Mouse (Mus musculus) heart, embryonic 16.5 days (tissue): Measurements from ENCODE around the gene Rrp36. TPM values are rescaled to one million over a fixed set of nuclear protein-coding genes. Genes with fewer than 3 reads are reported as not detected.
A peak's percentile ranks its signal among the peaks of the same experiment; 100 is the strongest.

Source experiments
- ATAC-seq: fragments of 200-750 bp; cut with Nextera tagmentation; replicated peaks from 2 replicates; pipeline ENCODE4 v1.8.0; 2017; ENCODE audit warnings: moderate number of reproducible peaks; ENCODE audit not compliant: insufficient read depth, low FRiP score; ENCODE audit errors: extremely low read depth
- H3K27ac ChIP-seq: fragments of 300-500 bp; sonication (generic); 2 replicates; pipeline ENCODE4 v1.5.1; 2014; ENCODE audit warnings: mild to moderate bottlenecking, low read length, control low read depth, moderate library complexity
- H3K27me3 ChIP-seq: fragments of 300-500 bp; sonication (generic); 2 replicates; pipeline ENCODE4 v1.6.1; 2014; ENCODE audit warnings: low read length, mixed read lengths; ENCODE audit not compliant: control insufficient read depth, insufficient read depth
- H3K36me3 ChIP-seq: fragments of 300-500 bp; sonication (generic); 2 replicates; pipeline ENCODE4 v1.6.1; 2014; ENCODE audit not compliant: control insufficient read depth, insufficient read depth
- H3K4me1 ChIP-seq: fragments of 300-500 bp; sonication (generic); 2 replicates; pipeline ENCODE4 v1.6.1; 2014; ENCODE audit warnings: low read length, mixed read lengths; ENCODE audit not compliant: control insufficient read depth, insufficient read depth
- H3K4me2 ChIP-seq: fragments of 300-500 bp; sonication (generic); 2 replicates; pipeline ENCODE4 v1.6.1; 2014; ENCODE audit warnings: low read depth, mild to moderate bottlenecking, control low read depth, low read length
- H3K4me3 ChIP-seq: fragments of 300-500 bp; sonication (generic); 2 replicates; pipeline ENCODE4 v1.5.1; 2014; ENCODE audit warnings: mild to moderate bottlenecking, control low read depth, low read length
- H3K9ac ChIP-seq: fragments of 300-500 bp; sonication (generic); 2 replicates; pipeline ENCODE4 v1.6.1; 2014; ENCODE audit warnings: low read length, control low read depth
- H3K9me3 ChIP-seq: fragments of 300-500 bp; sonication (generic); replicated peaks from 2 replicates; pipeline ENCODE4 v1.6.1; 2016; ENCODE audit warnings: low read length; ENCODE audit not compliant: control insufficient read depth
- WGBS: fragments of 180-500 bp; shearing (Covaris S2); extraction: QIAGEN DNeasy Blood & Tissue Kit; methylation state at CpG from one replicate; pipeline ENCODE4 v1.1.7; 2014; 5-methylcytosine and 5-hydroxymethylcytosine counted together
- polyA plus RNA-seq: library from polyadenylated mRNA; unstranded; fragments of >200 nt; fragmentation: Nextera tagmentation; extraction: Ambion mirVana; gene quantifications from 2 replicates; pipeline ENCODE4 v1.2.1, GENCODE M21; 2015

The Rrp36 gene
- 39.0 and 39.7 TPM in 2 replicates for polyA plus RNA-seq

DNA sequence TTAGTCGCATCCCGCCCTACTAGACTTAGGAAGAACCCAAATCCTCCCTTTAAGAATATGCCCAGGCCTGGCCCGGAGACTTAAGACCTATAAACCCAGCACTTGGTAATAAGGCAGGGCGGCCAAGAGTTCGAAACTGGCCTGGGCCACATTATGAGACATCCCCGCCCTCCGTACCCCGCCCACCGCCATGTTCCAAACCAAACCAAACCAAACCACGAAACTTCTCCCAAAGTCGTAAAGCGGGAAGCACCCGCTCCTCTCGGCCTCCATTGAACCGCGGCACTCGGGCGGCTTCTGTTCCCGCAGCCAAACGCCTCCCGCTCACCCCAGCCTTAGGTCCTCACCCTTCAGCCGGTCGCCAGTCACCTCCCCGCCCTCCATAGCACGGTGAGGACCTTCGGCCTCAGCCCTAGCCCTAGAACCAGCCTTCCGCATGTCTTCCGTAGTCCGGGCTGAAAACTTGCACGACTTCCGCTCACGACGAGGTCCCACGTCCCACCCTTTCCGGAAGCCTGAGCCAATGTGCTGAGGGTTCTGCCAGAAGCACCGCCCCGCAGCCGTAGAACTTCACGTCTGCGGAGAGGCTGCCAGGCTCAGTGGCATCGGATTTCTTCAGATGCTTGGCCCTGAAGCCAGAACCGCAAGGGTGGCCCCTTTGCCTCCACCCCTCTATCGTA lies at the start of gene Rrp36:
Gene Rrp36, minus strand, starts transcription at position 503 of the 680 bp plus-strand sequence.
- Histone ChIP-seq H3K4me1 (peaks cover 28% of the 10 kb centered on the region), H3K9me3 (no peaks in the 10 kb centered on the region), H3K4me3 (peak within 1 kb of the TSS; percentile 98), H3K27ac (peak within 1 kb of the TSS; percentile 89), H3K4me2 (peak within 1 kb of the TSS; percentile 93), H3K36me3 (peaks cover 39% of the 10 kb centered on the region), H3K27me3 (no peaks in the 10 kb centered on the region), H3K9ac (peak within 1 kb of the TSS; percentile 87)
- under 1% methylated on average over 43 of the region's 43 CpGs for WGBS
- ATAC-seq, result peak; percentile 88

DNA sequence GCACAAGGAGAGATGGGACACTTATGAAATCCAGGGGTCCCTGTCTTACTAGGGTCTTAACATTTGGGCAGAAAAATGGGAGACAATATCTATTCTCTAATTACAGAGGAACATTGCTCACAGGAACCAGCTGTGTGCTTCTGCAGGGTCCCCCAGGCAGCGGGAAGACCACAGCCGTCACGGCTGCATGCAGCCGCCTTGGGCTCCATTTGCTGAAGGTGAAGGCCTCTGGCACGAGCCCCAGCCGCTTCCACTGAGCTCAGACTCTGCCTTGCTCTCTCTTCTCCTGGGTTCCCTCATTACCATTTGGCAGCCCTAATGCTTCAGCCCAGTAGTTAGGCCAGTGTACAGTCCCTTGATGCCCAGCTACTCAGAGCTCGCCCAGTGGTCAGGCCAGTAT lies 46.9 kb upstream of the Rrp36 start:
- Histone ChIP-seq H3K4me2 (no peak overlapping the region), H3K27ac (no peak overlapping the region), H3K27me3 (no peaks in the 10 kb centered on the region), H3K36me3 (peaks cover 5% of the 10 kb centered on the region; the same call in 1 of the 2 replicates), H3K9ac (no peak overlapping the region), H3K4me1 (no peaks in the 10 kb centered on the region), H3K9me3 (no peaks in the 10 kb centered on the region), H3K4me3 (no peak overlapping the region)
- ATAC-seq, result no peak
- 83% methylated on average over 7 of the region's 7 CpGs for WGBS

DNA sequence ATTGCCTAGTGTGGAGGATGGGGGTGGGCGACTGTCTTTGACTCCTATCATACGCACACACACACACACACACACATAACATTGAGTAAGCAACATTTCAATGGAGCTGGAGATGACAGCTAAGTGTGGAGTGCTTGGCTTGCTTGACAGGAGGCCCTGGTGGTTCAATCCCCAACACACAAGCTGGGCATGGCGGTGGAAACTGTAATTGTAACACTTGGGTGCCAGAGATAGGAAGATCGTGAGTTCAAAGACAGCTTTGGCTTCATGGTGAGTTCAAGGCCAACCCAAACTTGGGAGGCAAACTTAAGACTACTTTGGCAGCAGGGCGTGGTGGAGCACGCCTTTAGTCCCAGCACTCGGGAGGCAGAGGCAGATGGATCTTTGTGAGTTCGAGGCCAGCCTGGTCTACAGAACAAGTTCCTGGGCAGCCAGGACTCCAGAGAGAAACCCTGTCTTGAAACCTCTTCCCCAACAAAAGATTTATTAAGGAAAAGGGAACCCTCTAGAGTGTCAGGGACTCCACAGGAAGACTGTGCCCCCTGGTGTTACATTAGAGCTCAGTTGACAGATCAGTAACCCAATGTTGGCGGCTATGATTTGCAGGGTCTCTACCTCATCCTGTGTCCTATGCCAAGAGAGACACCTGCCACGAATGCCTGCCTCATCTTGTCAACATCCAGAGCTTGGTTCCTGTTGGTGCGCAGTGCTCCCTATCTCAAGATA lies 40.8 kb upstream of the Rrp36 start:
- no peak overlapping the region for H3K4me3 ChIP-seq
- H3K9ac ChIP-seq, result no peak overlapping the region
- ATAC-seq, result no peak
- H3K4me1 ChIP-seq, result peaks cover 12% of the 10 kb centered on the region
- no peaks in the 10 kb centered on the region for H3K9me3 ChIP-seq
- WGBS, result 90% methylated on average over 11 of the region's 11 CpGs
- no peak overlapping the region for H3K4me2 ChIP-seq
- peaks cover 16% of the 10 kb centered on the region for H3K36me3 ChIP-seq
- H3K27ac ChIP-seq, result no peak overlapping the region
- no peaks in the 10 kb centered on the region for H3K27me3 ChIP-seq

DNA sequence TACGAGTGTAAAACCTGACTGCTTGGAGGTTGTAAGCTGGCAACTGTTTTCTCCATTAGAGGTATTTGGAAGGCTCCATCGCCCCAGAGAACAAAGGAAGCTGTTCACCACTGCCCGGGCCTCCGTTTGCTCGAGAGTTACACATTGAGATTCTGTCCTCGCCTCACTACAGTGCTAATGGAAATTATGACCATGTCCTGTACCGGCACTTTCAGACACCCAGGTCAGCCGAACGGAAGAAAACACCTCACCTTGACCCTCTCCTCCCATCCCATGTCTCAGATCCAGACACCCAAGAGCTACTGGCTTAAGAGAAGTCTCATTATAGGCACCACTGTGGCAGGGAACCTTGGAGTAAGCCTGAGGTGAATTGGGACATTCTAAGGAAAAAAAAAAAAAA lies 39.7 kb upstream of the Rrp36 start:
- H3K4me3 ChIP-seq, result no peak overlapping the region
- WGBS, result 90% methylated on average over 9 of the region's 9 CpGs

DNA sequence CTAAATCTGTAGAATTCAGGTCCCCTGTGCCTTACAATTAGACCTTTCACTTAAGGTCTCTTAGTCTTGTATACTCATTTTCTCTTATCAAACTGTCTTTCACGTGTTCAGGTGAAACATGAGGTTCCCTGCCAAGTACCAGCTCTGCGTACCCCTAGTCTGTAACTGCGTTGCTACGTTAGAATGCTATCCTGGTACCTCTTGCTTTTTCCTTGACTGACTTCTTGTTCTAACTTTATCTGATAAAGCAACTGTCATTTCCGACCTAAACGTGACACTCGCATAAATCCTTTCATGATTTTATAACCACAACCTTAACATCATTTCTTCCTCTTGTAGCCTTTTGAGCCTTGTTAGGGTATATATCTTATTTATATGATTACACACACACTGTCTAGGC lies 38.3 kb upstream of the Rrp36 start:
- no peak for ATAC-seq
- Histone ChIP-seq H3K36me3 (peaks cover 16% of the 10 kb centered on the region), H3K4me3 (peak overlapping the region; percentile 94), H3K4me1 (peaks cover 12% of the 10 kb centered on the region), H3K9me3 (no peaks in the 10 kb centered on the region), H3K27ac (no peak overlapping the region; the same call in 1 of the 2 replicates), H3K4me2 (peak overlapping the region; percentile 95), H3K9ac (peak overlapping the region; percentile 92), H3K27me3 (no peaks in the 10 kb centered on the region)
- 52% methylated on average over 7 of the region's 7 CpGs for WGBS

More for the DNA sequence above, 39.7 kb upstream of the Rrp36 start:
- H3K36me3 ChIP-seq, result peaks cover 16% of the 10 kb centered on the region
- ATAC-seq, result no peak
- peaks cover 12% of the 10 kb centered on the region for H3K4me1 ChIP-seq
- no peak overlapping the region for H3K9ac ChIP-seq
- H3K27ac ChIP-seq, result no peak overlapping the region
- no peaks in the 10 kb centered on the region for H3K9me3 ChIP-seq
- no peaks in the 10 kb centered on the region for H3K27me3 ChIP-seq
- H3K4me2 ChIP-seq, result no peak overlapping the region

DNA sequence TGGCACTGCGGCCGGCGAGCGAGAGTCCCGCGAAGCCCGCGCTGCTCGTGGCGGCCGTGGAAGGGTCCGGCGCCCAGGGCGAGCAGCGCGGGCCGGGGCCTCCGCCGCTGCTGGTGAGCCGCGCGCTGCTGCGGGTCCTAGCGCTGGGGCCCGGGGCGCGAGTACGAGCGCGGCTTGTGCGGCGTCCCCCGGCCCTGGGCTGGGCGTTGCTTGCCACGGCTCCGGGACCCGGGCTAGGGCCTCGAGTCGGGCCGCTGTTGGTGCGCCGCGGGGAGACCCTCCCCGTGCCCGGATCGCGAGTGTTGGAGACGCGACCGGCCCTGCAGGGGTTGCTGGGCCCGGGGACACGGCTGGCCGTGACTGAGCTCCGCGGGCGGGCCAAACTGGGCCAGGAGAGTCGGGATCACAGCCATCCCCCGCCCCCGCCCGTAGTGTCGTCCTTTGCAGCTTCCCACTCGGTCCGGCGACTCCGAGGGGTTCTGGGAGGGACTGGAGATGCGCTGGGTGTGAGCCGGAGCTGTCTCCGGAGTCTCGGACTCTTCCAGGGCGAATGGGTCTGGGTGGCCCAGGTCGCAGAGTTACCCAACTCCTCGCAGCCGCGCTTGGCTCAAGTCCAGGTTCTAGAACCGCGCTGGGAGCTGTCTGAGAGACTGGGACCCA lies 37.6 kb upstream of the Rrp36 start:
- H3K27me3 ChIP-seq, result no peaks in the 10 kb centered on the region
- H3K9ac ChIP-seq, result peak overlapping the region; percentile 92
- H3K4me3 ChIP-seq, result peak overlapping the region; percentile 94
- no peaks in the 10 kb centered on the region for H3K9me3 ChIP-seq
- WGBS, result under 1% methylated on average over 76 of the region's 76 CpGs
- peaks cover 12% of the 10 kb centered on the region for H3K4me1 ChIP-seq
- H3K4me2 ChIP-seq, result peak overlapping the region; percentile 95
- peaks cover 14% of the 10 kb centered on the region for H3K36me3 ChIP-seq
- peak; percentile 46; the same call in 1 of the 2 replicates for ATAC-seq
- H3K27ac ChIP-seq, result peak overlapping the region; percentile 81

DNA sequence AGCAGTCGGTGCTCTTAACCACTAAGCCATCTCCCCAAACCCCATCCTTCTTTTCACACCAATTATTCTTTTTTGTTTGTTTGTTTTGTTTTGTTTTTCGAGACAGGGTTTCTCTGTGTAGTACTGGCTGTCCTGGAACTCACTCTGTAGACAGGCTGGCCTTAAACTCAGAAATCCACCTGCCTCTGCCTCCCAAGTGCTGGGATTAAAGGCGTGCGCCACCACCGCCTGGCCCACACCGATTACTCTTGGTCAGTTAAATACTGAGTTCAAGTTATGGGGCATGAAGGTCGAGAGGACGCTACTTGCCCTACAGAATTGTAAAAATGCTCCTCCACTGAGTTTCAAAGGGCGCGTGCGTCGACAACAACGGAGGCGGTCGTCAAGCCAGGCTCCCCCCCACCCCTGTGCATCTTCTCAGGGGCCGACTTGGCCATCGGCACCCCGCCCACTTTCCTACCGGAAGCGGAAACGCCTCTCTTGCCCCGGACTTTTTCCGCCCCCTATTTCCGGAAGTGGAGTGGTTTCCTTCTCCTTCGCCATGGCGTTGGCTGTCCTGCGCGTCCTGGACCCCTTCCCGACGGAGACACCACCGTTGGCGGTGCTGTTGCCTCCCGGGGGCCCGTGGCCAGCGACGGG lies 36.9 kb upstream of the Rrp36 start, which contains the start of gene Pex6:
Gene Pex6, plus strand, starts transcription at position 505 of the 639 bp plus-strand sequence.
- no peaks in the 10 kb centered on the region for H3K27me3 ChIP-seq
- peak within 1 kb of the TSS; percentile 95 for H3K4me2 ChIP-seq
- H3K36me3 ChIP-seq, result peaks cover 14% of the 10 kb centered on the region
- no peaks in the 10 kb centered on the region for H3K9me3 ChIP-seq
- 8% methylated on average over 36 of the region's 36 CpGs for WGBS
- H3K9ac ChIP-seq, result peak within 1 kb of the TSS; percentile 92
- H3K4me3 ChIP-seq, result peak within 1 kb of the TSS; percentile 94
- peak; percentile 87 for ATAC-seq
- H3K27ac ChIP-seq, result peak within 1 kb of the TSS; percentile 81
- peaks cover 12% of the 10 kb centered on the region for H3K4me1 ChIP-seq

DNA sequence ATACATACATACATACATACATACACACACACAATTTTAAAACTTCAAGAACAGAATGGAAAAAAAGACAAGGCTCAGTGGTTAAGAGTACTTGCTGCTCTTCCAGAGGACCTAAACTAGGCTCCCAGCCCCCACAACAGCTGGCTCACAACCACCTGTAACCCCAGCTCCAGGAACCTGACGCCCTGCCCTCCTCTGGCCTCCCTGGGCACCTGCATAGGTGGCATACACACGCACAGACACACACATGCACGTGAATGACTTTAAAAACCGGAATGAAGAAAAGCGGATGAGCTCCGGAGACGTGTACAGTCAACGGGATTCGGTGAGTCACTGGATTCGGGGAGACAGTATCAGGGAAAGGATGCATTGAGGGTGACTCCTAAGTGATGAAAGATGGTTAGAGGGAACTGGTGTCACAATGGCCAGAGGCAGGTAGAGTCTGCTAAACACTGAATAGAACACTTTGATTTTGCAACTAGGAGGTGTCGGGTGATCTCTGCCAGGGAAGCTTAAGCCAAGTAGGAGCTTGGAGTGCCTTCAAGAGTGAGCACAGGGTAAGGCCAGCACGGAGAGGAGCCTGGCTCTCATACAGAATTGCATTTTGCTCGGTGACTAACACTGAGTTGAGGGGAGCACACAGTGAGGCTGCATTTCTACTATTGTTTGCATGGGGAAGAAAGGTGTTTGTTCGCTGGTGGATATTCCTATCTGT lies 32.4 kb upstream of the Rrp36 start:
- WGBS, result 81% methylated on average over 14 of the region's 14 CpGs
- H3K36me3 ChIP-seq, result no peaks in the 10 kb centered on the region
- no peak overlapping the region for H3K4me3 ChIP-seq
- no peak for ATAC-seq
- H3K4me1 ChIP-seq, result peaks cover 24% of the 10 kb centered on the region
- H3K9ac ChIP-seq, result no peak overlapping the region
- no peak overlapping the region for H3K27ac ChIP-seq
- H3K27me3 ChIP-seq, result no peaks in the 10 kb centered on the region
- no peak overlapping the region for H3K4me2 ChIP-seq
- no peaks in the 10 kb centered on the region for H3K9me3 ChIP-seq
